Mouse (Mus musculus) gastrocnemius, postnatal 10 days (tissue): ENCODE data around the gene Slc31a2. TPM values are rescaled to one million over a fixed set of nuclear protein-coding genes. Genes with fewer than 3 reads are reported as not detected.
A peak's percentile ranks its signal among the peaks of the same experiment; 100 is the strongest.
"Not testable (repeated sequence)": the region's sequence is repeated elsewhere in the genome, so short reads cannot be mapped to it uniquely, and the experiment has no call there.

Experiments used
- DNase-seq: peaks from one replicate; pipeline ENCODE4 v3.0.0; 2021; ENCODE audit warnings: mixed read lengths
- long read RNA-seq, 2 experiments: library from polyadenylated mRNA; stranded (forward); transcript quantifications; one replicate each; pipeline ENCODE4 v2.0.0; 2021
- total RNA-seq, 2 experiments: library from RNA; stranded (reverse); gene quantifications; 2 replicates each; pipeline ENCODE4 v1.2.3; 2021

The Slc31a2 gene
- 1 to 10 TPM; 6.6 to 9.2 TPM for total RNA-seq
- long read RNA-seq, experiment 1, transcript Slc31a2-201 (4 exons, 1,820 nt): major isoform, 9 of 10 reads
- long read RNA-seq, experiment 1, partial matches to known transcripts: 0 of 10 reads
- long read RNA-seq, experiment 1, other reads (novel, unspliced or antisense): 1 of 10 reads
- long read RNA-seq, experiment 2, transcript Slc31a2-201 (4 exons, 1,820 nt): major isoform, 7 of 11 reads
- long read RNA-seq, experiment 2, partial matches to known transcripts: 0 of 11 reads
- long read RNA-seq, experiment 2, other reads (novel, unspliced or antisense): 4 of 11 reads

- DNase-seq: no peak
Measured at GRCm38 (mm10) chr4:62262276-62262675, at the start of gene Slc31a2. Slc31a2 (plus strand) TSS chr4:62262562.

- DNase-seq: no peak
Measured at GRCm38 (mm10) chr4:62213490-62213889, 48.9 kb upstream of the Slc31a2 start.

DNA sequence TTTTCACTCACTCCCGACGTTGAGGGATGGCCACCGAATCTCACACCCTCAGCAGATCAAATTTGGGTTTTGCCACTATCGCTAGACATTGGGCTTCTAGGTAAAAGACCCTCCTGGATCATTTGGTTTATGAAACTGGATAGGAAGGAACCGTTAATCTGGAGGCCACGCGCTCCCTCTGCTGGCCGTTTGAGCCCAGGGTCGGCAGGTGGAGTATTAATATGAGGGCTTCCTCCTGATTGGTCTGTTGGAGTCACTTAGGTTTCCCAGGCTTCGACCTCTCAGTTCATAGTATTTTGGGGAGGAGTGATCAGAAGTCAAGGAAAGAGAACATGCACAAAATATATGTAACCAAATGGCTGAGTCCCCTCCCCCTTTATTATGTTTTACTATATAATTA lies 34.0 kb upstream of the Slc31a2 start:
- DNase-seq: peak; percentile 51

DNA sequence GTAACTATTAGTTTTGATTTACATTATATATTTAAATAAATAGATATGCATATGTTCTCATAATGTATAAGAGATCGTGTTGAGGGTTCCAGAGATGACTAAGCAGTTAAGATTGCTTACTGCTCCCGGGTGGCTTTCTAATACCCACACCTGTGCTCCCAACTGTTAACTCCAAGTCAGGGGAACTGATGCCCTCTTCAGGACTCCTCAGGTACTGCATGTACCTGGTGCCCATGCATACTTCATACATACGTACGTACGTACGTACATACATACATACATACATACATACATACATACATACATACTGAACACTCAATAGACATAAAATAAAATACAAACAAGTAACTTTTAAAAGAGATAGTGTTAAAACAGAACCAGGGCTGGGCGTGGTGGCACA lies 32.9 kb upstream of the Slc31a2 start:
- DNase-seq: no peak

GRCm38 (mm10) chr4:62230153-62230552 lies 32.2 kb upstream of the Slc31a2 start:
- DNase-seq: no peak

DNA sequence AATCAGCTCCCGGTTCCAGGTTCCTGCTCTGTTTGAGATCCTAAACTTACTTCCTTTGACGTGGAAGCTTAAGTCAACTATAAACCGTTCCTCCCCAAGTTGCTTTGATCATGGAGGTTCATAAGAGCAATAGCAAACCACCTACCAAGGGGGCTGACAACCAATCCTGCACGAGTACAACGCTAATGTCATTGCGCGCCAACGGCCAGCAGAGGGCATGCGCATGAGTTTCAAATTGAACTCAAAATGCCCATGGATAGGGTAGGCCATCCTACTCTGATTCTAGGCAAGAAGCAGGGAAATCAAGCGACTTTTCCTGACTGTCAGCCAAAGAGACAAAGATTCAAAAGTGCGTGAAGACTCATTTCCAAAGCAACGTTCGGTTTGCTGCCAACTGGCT lies 31.6 kb upstream of the Slc31a2 start, which contains the start of gene Zfp37:
Gene Zfp37, minus strand, starts transcription at position 279 of the 400 bp plus-strand sequence.
- DNase-seq: peak; percentile 5

DNA sequence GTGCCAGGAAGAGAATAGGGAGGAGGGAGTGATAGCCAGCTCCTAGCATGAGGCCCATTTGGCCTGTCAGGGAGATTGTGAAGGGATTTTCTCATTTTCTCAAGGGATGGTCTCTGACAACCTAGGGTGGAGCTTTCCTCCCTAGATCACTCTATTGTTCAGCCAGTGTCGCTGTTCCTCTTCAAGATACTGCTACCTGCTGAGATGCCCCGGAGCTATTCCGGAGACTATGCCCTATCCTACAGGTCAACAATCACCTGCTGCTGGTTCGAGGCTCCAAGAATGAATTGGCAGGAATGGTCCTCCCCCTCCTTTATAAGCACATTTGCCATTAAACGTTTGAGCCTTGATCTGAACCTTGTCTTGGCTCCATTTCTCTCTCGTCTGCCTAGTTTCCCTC lies 21.8 kb upstream of the Slc31a2 start:
- no peak for DNase-seq

DNA sequence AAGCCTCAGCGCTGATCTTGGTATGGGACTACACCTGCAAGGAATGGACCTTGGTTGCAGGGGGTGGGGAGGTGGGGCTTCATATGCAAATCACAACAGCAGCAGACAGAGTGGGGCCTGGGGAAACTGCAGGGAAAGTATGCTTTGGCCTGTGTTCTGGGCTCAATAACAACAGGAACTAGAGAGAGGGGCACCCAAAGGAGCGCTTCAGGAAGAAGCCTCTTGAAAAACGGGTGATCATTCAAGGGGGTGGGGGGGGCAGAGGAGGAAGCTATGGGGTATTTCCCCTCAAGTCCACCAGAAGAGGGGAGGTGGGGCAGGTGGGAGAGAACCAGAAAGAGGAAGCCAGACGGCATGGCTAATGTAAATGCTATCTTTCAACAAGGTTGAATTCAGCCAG lies 14.0 kb upstream of the Slc31a2 start:
- DNase-seq: no peak

DNA sequence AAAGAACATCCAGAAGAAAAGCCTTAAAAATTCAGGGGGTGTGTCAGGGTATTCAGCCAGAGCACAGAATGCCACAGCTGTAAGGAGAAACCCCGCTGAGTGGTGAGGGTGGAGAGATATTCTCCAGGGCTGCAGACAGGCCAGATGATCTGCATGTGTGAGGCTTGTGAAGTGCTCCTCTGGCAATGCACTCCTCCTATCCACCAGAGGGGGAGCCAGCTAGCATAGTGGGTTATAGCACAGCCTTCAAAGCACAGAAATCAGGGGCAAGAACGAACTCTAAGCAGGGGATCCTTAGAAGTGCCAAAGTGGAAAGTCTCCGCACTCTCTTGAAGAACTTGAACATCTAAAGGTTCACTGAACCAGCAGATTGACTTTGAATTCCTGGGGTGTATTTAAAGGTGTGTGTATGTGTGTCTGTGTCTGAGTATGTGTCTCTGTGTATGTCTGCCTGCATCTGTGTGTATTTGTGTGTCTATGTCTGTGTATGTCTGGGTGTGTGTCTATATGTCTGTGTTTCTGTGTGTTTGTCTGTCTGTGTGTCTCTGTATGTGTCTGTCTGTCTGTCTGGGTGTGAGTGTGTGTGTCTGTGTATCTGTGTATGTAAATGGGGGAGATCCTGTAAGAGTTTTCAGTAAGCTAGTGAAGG lies 11.3 kb upstream of the Slc31a2 start:
- no peak for DNase-seq

GRCm38 (mm10) chr4:62251776-62252175 lies 10.6 kb upstream of the Slc31a2 start:
- no peak for DNase-seq

- no peak for DNase-seq
Measured at GRCm38 (mm10) chr4:62254551-62254950, 7.8 kb upstream of the Slc31a2 start.

GRCm38 (mm10) chr4:62256931-62257330 lies 5.4 kb upstream of the Slc31a2 start:
- peak; percentile 44 for DNase-seq

DNA sequence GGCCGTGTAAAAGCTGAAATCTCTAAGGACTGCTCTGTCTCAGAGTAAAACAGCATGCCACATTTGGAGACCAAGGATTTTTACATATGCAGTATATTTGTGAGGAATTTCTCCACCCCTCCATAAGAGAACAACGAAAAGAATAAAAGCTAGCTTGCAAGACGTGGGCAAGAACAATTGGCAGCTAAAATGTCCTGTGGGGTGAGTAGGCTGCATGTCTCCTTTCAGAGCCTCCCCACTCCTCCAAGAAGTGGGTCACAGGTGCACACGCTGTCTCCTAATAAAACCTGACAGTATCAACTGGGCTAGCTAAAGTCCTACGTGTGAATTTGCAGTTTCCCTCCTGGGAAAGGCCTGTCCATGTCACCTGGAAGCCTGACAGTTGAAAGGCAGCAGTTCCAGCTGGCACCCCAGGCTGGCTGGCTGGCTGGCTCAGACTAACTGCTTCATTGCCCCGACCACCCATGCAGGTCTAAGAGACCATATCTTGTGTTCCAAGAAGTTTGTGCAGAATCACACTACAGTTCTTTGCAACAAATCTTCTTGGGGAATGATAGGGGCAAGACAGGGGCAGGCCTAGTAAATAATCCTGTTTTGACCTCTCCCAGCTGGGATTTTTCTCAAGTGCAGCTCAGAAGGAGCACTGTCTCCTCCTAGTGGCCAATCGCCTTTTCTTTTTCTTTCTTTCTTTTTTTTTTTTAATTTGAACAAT lies 927 bp downstream of the Slc31a2 start:
- no peak for DNase-seq

- DNase-seq: no peak
Measured at GRCm38 (mm10) chr4:62265154-62265836, 2.9 kb downstream of the Slc31a2 start.

- not testable (repeated sequence) for DNase-seq
Measured at GRCm38 (mm10) chr4:62266016-62266415, 3.7 kb downstream of the Slc31a2 start.

GRCm38 (mm10) chr4:62267101-62267500 lies 4.7 kb downstream of the Slc31a2 start:
- no peak for DNase-seq

DNA sequence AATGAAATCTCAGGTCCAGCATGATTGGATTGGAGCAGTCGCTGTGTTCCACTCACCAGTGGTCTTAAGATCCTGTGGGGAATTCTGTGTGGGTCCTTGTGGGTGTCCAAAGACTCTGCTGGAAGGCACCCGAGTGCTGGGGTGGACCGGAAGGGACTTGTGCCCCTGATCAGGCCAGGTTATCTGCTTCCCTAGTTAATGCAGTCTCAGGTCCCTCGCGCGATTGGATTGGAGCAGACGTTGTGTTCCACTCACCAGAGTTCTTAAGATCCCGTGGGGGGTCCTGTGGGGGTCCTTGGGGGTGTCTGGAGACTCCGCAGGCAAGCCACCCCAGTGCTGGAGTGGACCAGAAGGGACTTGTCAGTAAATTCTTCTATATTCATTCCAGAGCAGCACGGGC lies 10.3 kb downstream of the Slc31a2 start:
- no peak for DNase-seq

- DNase-seq: no peak
Measured at GRCm38 (mm10) chr4:62273916-62274315, 11.6 kb downstream of the Slc31a2 start.

DNA sequence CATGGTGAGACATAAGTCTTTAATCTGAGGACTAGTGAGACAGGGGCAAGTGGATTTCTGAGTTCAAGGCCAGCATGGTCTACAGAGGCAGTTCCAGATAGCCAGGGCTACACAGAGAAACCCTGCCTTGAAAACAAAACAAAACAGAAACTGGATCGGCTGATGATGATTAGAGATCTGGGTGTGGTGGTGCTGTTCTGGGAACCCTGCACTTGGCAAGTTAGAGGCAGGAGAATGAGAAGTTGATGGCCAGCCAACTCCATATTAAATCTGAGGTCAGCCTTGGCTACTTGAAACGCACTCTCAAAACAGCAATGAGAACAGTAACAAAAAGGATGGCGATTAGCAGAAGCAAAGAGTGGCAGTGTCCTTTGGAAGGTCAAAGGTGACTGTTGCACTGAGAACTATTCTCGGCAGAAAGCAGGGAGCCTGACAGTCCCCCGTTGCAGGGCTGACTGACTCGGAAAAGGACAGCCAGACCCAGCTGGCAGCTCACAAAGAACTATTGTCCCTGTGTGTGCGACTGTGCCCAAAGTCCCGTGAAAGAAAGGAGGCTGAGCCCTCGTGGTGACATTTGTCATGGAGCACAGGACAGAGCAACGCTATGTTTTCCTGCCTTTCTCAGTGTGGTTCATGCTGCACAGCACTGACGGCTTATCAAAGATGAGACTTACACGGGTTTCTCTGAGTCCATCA lies 12.6 kb downstream of the Slc31a2 start:
- DNase-seq: no peak

DNA sequence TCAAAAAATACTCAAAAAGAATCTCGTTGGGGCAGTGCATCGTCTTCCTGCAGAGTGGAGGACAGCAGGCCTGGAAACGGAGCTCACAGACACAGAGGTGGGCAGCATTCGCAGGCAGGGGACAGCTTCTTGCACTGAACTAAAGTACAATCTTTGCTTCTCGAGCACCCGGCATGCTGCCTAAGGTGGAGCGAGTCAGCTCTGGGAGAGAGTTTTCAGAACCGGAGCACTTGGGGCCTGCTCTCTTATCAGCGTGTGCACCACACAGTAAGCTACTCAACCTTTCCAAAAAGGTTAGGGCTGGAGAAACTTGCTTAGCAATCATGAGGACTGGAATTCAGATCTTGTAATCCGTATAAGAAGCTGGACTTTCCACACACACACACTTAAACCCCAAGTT lies 14.3 kb downstream of the Slc31a2 start:
- no peak for DNase-seq

DNA sequence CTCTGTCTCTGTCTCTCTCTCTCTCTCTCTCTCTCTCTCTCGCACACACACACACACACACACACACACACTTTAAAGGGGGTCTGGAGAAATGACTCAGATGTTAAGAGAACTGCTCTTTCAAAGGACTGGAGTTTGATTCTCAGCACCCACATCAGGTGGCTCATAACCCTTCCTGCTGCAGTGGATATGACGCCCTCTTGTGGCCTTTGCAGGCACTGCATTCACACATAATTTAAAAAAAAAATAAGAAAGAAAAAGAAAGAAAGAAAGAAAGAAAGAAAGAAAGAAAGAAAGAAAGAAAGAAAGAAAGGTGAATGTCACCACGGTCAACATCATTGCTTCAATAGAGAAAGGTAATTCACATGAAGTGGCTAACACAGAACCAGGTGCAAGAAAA lies 14.9 kb downstream of the Slc31a2 start:
- no peak for DNase-seq

- DNase-seq: no peak
Measured at GRCm38 (mm10) chr4:62278081-62278480, 15.7 kb downstream of the Slc31a2 start.
